Mouse (Mus musculus) olfactory bulb, adult 2 months (tissue): ENCODE data around the gene Rgl3. TPM values are rescaled to one million over a fixed set of nuclear protein-coding genes. Genes with fewer than 3 reads are reported as not detected.

Experiments used
- H3K27ac ChIP-seq: fragments of 200-500 bp; 2 replicates; pipeline ENCODE4 v1.5.1; 2012; ENCODE audit warnings: low read depth, low read length; ENCODE audit not compliant: insufficient read depth
- H3K4me1 ChIP-seq: fragments of 200-500 bp; 2 replicates; pipeline ENCODE4 v1.6.1; 2012; ENCODE audit warnings: low read length; ENCODE audit not compliant: control insufficient read depth, insufficient read depth
- H3K4me3 ChIP-seq: fragments of 200-500 bp; 2 replicates; pipeline ENCODE4 v1.5.1; 2012; ENCODE audit warnings: mild to moderate bottlenecking, low read depth, low read length, moderate library complexity; ENCODE audit not compliant: insufficient read depth
- CTCF ChIP-seq: fragments of 200-500 bp; IDR thresholded peaks from 2 replicates; pipeline ENCODE4 v1.5.1; 2012; ENCODE audit warnings: low read depth, mild to moderate bottlenecking, low read length, moderate library complexity; ENCODE audit not compliant: insufficient read depth
- POLR2A ChIP-seq: fragments of 200-500 bp; IDR thresholded peaks from 2 replicates; pipeline ENCODE4 v1.6.1; 2012; ENCODE audit warnings: mild to moderate bottlenecking, low read depth, low read length, moderate library complexity; ENCODE audit not compliant: insufficient read depth
- WGBS: fragments of 180-500 bp; shearing (Covaris S2); methylation state at CpG from one replicate; pipeline ENCODE4 v1.1.7; 2018; 5-methylcytosine and 5-hydroxymethylcytosine counted together
- polyA plus RNA-seq: library from polyadenylated mRNA; stranded (reverse); fragments of >200 nt; gene quantifications from 2 replicates; pipeline ENCODE4 v1.2.4, GENCODE M21; 2012; ENCODE audit warnings: low replicate concordance; ENCODE audit not compliant: missing spikeins, insufficient read depth, insufficient read length

Gene Rgl3
- polyA plus RNA-seq, 1 experiment = not detected

GRCm38 (mm10) chr9:21988421-21989101 lies 685 bp downstream of the Rgl3 start:
- 2% methylated on average over 32 of the region's 32 CpGs for WGBS
- Histone ChIP-seq H3K27ac (no peak overlapping the region), H3K4me1 (peaks cover 27% of the 10 kb centered on the region), H3K4me3 (peak overlapping the region; percentile 34)
- TF ChIP-seq POLR2A (0 out of 2 replicates have a peak, but pooled peaks have one; percentile 23), CTCF (no peak)

GRCm38 (mm10) chr9:21987592-21988342 lies 1.5 kb downstream of the Rgl3 start:
- 19% methylated on average over 36 of the region's 36 CpGs for whole genome bisulfite sequencing
- TF ChIP-seq CTCF = no peak
- no peak for TF ChIP-seq POLR2A
- Histone ChIP-seq H3K4me3 (no peak overlapping the region), H3K27ac (no peak overlapping the region), H3K4me1 (peaks cover 27% of the 10 kb centered on the region)

GRCm38 (mm10) chr9:21983911-21984310 lies 5.3 kb downstream of the Rgl3 start:
- no peak overlapping the region for H3K4me3 ChIP-seq

GRCm38 (mm10) chr9:21978398-21979128 lies 10.7 kb downstream of the Rgl3 start:
- TF ChIP-seq CTCF (no peak), POLR2A (no peak)

More at GRCm38 (mm10) chr9:21983911-21984310, 5.3 kb downstream of the Rgl3 start:
- Histone ChIP-seq H3K27ac (no peak overlapping the region), H3K4me1 (peaks cover 14% of the 10 kb centered on the region)
- WGBS = 49% methylated on average over 3 of the region's 3 CpGs
- TF ChIP-seq CTCF (no peak), POLR2A (no peak)

GRCm38 (mm10) chr9:21977972-21978371 lies 11.3 kb downstream of the Rgl3 start:
- Histone ChIP-seq H3K4me3 (no peak overlapping the region), H3K4me1 (no peaks in the 10 kb centered on the region), H3K27ac (no peak overlapping the region)
- peak; percentile 52; the same call in 1 of the 2 replicates for TF ChIP-seq CTCF
- TF ChIP-seq POLR2A = no peak
- 33% methylated on average over 2 of the region's 2 CpGs for WGBS

More at GRCm38 (mm10) chr9:21978398-21979128, 10.7 kb downstream of the Rgl3 start:
- WGBS = 95% methylated on average over 4 of the region's 4 CpGs
- no peak overlapping the region for H3K4me3 ChIP-seq
- no peak overlapping the region for H3K27ac ChIP-seq
- no peaks in the 10 kb centered on the region for H3K4me1 ChIP-seq

- no peak overlapping the region for H3K27ac ChIP-seq
- TF ChIP-seq CTCF (no peak), POLR2A (no peak)
- WGBS = 71% methylated on average over 5 of the region's 5 CpGs
- no peaks in the 10 kb centered on the region for H3K4me1 ChIP-seq
- H3K4me3 ChIP-seq = no peak overlapping the region
Measured at GRCm38 (mm10) chr9:21977331-21977730, 11.9 kb downstream of the Rgl3 start.

GRCm38 (mm10) chr9:21976626-21977175 lies 12.5 kb downstream of the Rgl3 start:
- Histone ChIP-seq H3K4me3 (no peak overlapping the region), H3K27ac (no peak overlapping the region), H3K4me1 (no peaks in the 10 kb centered on the region)
- 61% methylated on average over 10 of the region's 10 CpGs for WGBS
- TF ChIP-seq CTCF (no peak), POLR2A (no peak)

GRCm38 (mm10) chr9:21969304-21969703 lies 19.9 kb downstream of the Rgl3 start:
- WGBS = 94% methylated on average over 4 of the region's 4 CpGs
- H3K4me1 ChIP-seq = peaks cover 4% of the 10 kb centered on the region; the same call in 1 of the 2 replicates
- no peak for TF ChIP-seq POLR2A
- no peak for TF ChIP-seq CTCF
- H3K27ac ChIP-seq = no peak overlapping the region
- H3K4me3 ChIP-seq = no peak overlapping the region
